Mouse (Mus musculus) limb, embryonic 11.5 days (tissue): ENCODE measurements around the gene Kcnq4. TPM values are rescaled to one million over a fixed set of nuclear protein-coding genes. Genes with fewer than 3 reads are reported as not detected.

Source experiments
- ATAC-seq: fragments of 200-750 bp; cut with Nextera tagmentation; 2 replicates; pipeline ENCODE4 v1.8.0; 2017; ENCODE audit warnings: low read depth; ENCODE audit not compliant: insufficient number of reproducible peaks, low FRiP score, low TSS enrichment
- DNase-seq: peaks from one replicate; pipeline ENCODE4 v3.0.0-alpha.2; 2015; ENCODE audit warnings: low spot score
- H3K27ac ChIP-seq: fragments of 300-500 bp; sonication (generic); replicated peaks from 2 replicates; pipeline ENCODE4 v1.5.1; 2014; ENCODE audit warnings: low read depth, mild to moderate bottlenecking, low read length
- H3K27me3 ChIP-seq: fragments of 300-500 bp; sonication (generic); 2 replicates; pipeline ENCODE4 v1.6.1; 2014; ENCODE audit warnings: mild to moderate bottlenecking, low read length, mixed read lengths; ENCODE audit not compliant: control insufficient read depth, insufficient read depth
- H3K36me3 ChIP-seq: fragments of 300-500 bp; sonication (generic); 2 replicates; pipeline ENCODE4 v1.6.1; 2014; ENCODE audit warnings: mild to moderate bottlenecking, low read length, moderate library complexity, mixed read lengths; ENCODE audit not compliant: control insufficient read depth, insufficient read depth
- H3K4me1 ChIP-seq: fragments of 300-500 bp; sonication (generic); 2 replicates; pipeline ENCODE4 v1.6.1; 2014; ENCODE audit warnings: low read length, mixed read lengths; ENCODE audit not compliant: control insufficient read depth, insufficient read depth
- H3K4me2 ChIP-seq: fragments of 300-500 bp; sonication (generic); 2 replicates; pipeline ENCODE4 v1.6.1; 2014; ENCODE audit warnings: low read depth, mild to moderate bottlenecking, moderate library complexity; ENCODE audit not compliant: severe bottlenecking
- H3K4me3 ChIP-seq: fragments of 300-500 bp; sonication (generic); 2 replicates; pipeline ENCODE4 v1.5.1; 2014; ENCODE audit warnings: low read depth, low read length
- H3K9ac ChIP-seq: fragments of 300-500 bp; sonication (generic); 2 replicates; pipeline ENCODE4 v1.6.1; 2014; ENCODE audit warnings: mild to moderate bottlenecking, low read length
- H3K9me3 ChIP-seq: fragments of 300-500 bp; sonication (generic); 2 replicates; pipeline ENCODE4 v1.6.1; 2016; ENCODE audit warnings: low read length; ENCODE audit not compliant: control insufficient read depth
- WGBS: fragments of 180-500 bp; shearing (Covaris S2); extraction: QIAGEN DNeasy Blood & Tissue Kit; methylation state at CpG from one replicate; pipeline ENCODE4 v1.1.7; 2014; 5-methylcytosine and 5-hydroxymethylcytosine counted together
- polyA plus RNA-seq: library from polyadenylated mRNA; unstranded; fragments of >200 nt; fragmentation: Nextera tagmentation; extraction: Ambion mirVana; gene quantifications from 2 replicates; pipeline ENCODE4 v1.2.1, GENCODE M21; 2014

The Kcnq4 gene
- polyA plus RNA-seq, 1 experiment from 2014 or later, result 5.1 TPM

DNA sequence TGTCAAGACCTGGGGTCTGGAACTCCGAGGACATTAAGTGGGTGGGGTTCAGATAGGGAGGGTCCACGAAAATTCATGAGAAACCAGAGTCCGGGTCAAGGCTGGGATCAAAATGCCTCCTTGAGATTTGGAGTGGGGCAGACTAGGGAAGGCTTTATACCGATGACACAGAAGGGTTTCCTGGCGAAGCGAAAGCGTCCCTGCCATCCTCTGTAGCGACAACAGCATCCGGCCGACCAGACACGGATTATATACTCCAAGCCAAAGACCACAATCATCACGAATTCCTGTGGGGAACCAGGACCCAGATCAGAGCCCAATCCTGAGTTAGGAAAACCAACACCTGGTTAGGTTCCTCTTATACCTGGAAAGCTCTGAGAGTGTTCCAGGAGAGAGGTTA is 31.6 kb downstream of the Kcnq4 start:
- ATAC-seq (0 out of 2 replicates have a peak, but pooled peaks have one; percentile 0), DNase-seq (no peak)
- WGBS, result 21% methylated on average over 12 of the region's 12 CpGs
- H3K27ac ChIP-seq, result no peak overlapping the region
- H3K9me3 ChIP-seq, result no peaks in the 10 kb centered on the region
- H3K4me2 ChIP-seq, result peak overlapping the region; percentile 67
- peaks cover 16% of the 10 kb centered on the region for H3K4me1 ChIP-seq
- 0 out of 2 replicates have a peak, but pooled peaks cover 2% of the 10 kb centered on the region for H3K27me3 ChIP-seq
- H3K4me3 ChIP-seq, result peak overlapping the region; percentile 31
- H3K36me3 ChIP-seq, result no peaks in the 10 kb centered on the region
- peak overlapping the region; percentile 49; the same call in 1 of the 2 replicates for H3K9ac ChIP-seq

DNA sequence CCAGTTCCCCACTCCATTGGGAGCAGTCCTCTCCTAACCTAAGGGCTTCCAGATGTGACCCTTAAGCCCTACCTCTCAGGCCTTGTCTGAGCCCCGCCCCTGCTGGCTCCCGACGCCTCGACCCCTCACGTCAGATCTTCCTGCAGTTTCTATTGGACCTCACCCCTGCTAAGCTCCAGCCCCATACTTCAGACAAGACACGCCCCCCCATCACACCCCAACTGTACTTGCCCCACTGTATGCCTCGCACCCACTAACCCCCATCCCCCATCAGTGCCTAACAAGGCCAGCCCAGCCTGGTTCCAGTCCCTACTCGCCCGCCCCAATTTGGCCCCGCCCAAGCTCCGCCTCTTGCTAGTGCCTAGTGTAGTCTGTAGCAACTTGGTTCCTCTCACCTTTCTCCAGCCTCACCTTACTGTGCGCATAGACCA is 32.3 kb downstream of the Kcnq4 start:
- peak; percentile 88 for ATAC-seq
- DNase-seq, result peak; percentile 85
- Histone ChIP-seq H3K4me1 (peaks cover 16% of the 10 kb centered on the region), H3K36me3 (no peaks in the 10 kb centered on the region), H3K9me3 (no peaks in the 10 kb centered on the region), H3K27me3 (0 out of 2 replicates have a peak, but pooled peaks cover 2% of the 10 kb centered on the region), H3K4me2 (peak overlapping the region; percentile 67), H3K27ac (peak overlapping the region; percentile 21; the same call in 1 of the 2 replicates), H3K9ac (peak overlapping the region; percentile 49), H3K4me3 (peak overlapping the region; percentile 31)
- WGBS, result under 1% methylated on average over 12 of the region's 12 CpGs

DNA sequence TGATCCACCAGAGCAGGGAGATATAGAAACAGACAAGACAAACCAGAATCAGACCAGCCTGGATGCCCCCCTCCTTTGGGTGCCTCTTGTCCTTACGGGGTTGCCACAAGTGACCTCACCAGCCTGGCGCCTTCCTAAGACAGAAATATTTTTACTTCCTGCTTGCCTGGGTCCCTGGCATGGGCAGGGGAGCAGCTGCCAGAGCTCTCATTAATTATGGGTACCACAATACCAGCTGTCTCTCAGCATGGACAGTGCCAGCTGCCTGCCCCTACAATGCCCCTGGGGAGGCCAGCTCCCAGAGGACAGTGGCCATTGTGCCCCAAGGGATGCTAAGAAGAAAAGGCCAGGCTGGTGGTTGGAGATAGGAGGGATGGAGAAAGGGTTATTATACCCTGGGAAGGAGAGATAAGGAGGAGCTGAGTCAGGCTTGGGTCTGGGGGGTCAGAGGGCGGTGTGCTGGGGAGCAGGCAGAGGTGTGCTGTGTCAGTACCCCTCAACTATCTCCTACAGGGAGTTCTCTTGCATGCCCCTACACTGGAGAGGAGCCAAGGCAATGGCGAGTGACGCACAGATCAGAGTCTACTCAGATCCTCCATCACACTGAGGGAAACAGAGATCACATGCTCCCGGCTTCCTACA is 34.4 kb downstream of the Kcnq4 start:
- WGBS, result 83% methylated on average over 6 of the region's 6 CpGs
- ATAC-seq, result no peak
- no peak for DNase-seq
- Histone ChIP-seq H3K4me2 (no peak overlapping the region), H3K27ac (no peak overlapping the region), H3K27me3 (0 out of 2 replicates have a peak, but pooled peaks cover 2% of the 10 kb centered on the region), H3K9ac (no peak overlapping the region), H3K36me3 (no peaks in the 10 kb centered on the region), H3K9me3 (no peaks in the 10 kb centered on the region), H3K4me3 (no peak overlapping the region), H3K4me1 (peaks cover 12% of the 10 kb centered on the region)

DNA sequence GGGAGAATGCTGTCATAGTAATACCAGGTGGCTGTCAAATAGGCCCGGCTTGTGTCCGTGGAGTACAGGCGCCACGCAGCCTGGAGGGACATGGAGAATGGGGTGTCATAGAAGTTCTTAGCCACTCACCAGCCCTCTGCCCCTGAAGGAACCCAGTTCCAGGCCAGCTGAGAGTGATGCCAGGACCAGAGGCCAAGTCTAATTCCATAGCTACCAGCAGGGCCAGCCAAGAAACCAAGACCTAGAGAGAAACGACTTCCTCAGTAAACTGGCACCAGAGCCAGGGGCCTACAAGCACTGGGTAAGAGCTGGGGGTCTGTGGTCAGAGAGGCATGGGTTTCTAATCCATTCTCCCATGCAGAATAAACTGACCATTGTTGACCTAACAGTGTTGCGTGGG is 35.4 kb downstream of the Kcnq4 start:
- Histone ChIP-seq H3K9ac (no peak overlapping the region), H3K9me3 (no peaks in the 10 kb centered on the region), H3K4me2 (no peak overlapping the region), H3K4me1 (peaks cover 14% of the 10 kb centered on the region), H3K4me3 (no peak overlapping the region), H3K27me3 (0 out of 2 replicates have a peak, but pooled peaks cover 2% of the 10 kb centered on the region), H3K27ac (no peak overlapping the region), H3K36me3 (no peaks in the 10 kb centered on the region)
- no peak for DNase-seq
- WGBS, result 93% methylated on average over 6 of the region's 6 CpGs
- ATAC-seq, result no peak

DNA sequence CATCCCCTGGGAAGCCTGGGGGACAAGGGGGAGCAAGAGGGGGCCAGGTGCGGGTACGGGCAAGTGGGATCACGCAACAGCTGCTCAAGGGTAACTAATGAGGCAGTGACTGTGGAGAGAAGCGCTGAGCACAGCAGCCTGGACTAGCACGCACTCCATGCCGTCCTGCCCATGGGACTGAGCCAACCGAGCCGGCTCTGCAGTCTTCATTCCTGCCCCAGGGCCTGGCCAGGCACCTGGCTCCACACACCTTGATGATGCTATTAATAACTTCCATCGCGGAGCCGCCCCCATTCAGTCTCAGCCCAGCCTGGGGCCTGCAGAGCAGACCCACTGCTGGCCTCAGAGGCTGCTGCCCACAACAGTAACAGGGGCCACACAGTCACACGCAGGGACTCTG is 36.2 kb downstream of the Kcnq4 start:
- H3K9ac ChIP-seq, result no peak overlapping the region
- 0 out of 2 replicates have a peak, but pooled peaks cover 2% of the 10 kb centered on the region for H3K27me3 ChIP-seq

DNA sequence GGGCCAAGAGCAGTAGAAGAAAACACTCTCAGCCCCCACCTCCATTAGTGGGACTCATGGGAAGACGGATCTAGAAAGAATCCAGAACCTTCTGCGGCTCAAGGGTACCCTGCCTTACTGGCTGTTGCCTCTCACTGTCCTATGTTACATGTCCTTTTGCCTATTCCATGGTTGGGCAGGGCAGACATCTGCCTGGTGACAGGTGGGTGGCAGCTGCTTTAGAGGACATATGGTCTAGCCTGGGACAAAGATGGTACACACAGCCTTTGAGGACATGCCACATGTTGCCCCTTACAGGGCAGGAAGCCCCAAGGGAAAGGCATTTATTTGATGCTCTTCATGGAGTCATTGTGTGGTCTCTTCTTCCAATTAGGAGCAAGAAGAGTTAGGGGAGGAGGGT is 45.9 kb downstream of the Kcnq4 start:
- no peaks in the 10 kb centered on the region for H3K4me1 ChIP-seq
- H3K36me3 ChIP-seq, result no peaks in the 10 kb centered on the region
- WGBS, result 88% methylated on average over 2 of the region's 2 CpGs
- DNase-seq (no peak), ATAC-seq (no peak)
- no peak overlapping the region for H3K4me2 ChIP-seq
- no peak overlapping the region for H3K9ac ChIP-seq
- peaks cover 10% of the 10 kb centered on the region for H3K27me3 ChIP-seq
- H3K4me3 ChIP-seq, result no peak overlapping the region
- H3K9me3 ChIP-seq, result no peaks in the 10 kb centered on the region
- no peak overlapping the region for H3K27ac ChIP-seq

More for the DNA sequence above, 36.2 kb downstream of the Kcnq4 start:
- WGBS, result 67% methylated on average over 12 of the region's 12 CpGs
- Histone ChIP-seq H3K9me3 (no peaks in the 10 kb centered on the region), H3K27ac (no peak overlapping the region), H3K4me3 (no peak overlapping the region), H3K4me2 (no peak overlapping the region), H3K4me1 (peaks cover 15% of the 10 kb centered on the region), H3K36me3 (no peaks in the 10 kb centered on the region)
- DNase-seq, result no peak
- no peak for ATAC-seq

DNA sequence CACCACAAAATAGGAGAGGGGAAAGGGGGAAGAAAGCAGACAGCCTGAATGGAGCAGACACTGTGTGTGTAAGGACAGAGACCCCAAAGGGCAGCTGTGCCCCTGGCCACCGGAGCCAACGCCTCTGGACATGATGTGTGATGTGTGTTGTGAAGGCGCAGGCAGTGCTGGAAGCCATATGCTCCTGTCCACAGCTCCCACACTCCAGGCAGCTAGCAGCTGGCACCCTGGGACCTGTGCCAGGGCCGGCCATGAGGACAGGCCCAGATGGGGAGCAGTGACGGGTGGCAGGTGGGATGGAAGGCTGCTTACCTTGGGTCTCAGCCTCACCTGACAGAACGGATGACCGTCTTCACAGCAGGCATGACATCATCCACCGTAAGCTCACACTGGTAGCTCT is 46.4 kb downstream of the Kcnq4 start:
- Histone ChIP-seq H3K27me3 (peaks cover 14% of the 10 kb centered on the region), H3K9ac (no peak overlapping the region), H3K4me2 (no peak overlapping the region), H3K4me3 (no peak overlapping the region), H3K4me1 (no peaks in the 10 kb centered on the region), H3K27ac (no peak overlapping the region), H3K36me3 (no peaks in the 10 kb centered on the region), H3K9me3 (no peaks in the 10 kb centered on the region)
- ATAC-seq, result no peak
- WGBS, result 83% methylated on average over 8 of the region's 8 CpGs
- DNase-seq, result no peak

DNA sequence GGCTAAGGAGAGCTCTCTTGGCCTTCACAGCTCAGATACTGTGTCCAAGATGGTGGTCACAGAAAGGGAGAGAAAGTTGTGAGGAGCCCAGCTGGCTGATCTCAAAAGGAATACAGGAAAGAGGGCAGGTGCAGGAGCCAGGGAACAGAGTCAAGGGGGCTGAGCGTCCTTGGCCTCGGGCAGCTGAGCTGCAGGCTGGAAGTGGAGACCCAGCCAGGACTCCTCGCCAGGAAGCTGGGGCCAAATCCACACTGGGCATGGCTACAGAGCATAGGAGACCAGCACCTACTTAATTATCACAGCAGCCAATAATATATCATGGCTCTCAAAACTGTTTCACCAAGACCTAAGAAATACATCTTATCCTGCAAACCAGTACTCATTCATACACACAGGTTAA is 47.2 kb downstream of the Kcnq4 start:
- no peak overlapping the region for H3K27ac ChIP-seq
- DNase-seq (no peak), ATAC-seq (no peak)
- H3K27me3 ChIP-seq, result peaks cover 17% of the 10 kb centered on the region
- H3K4me3 ChIP-seq, result no peak overlapping the region
- H3K9ac ChIP-seq, result no peak overlapping the region
- WGBS, result 84% methylated on average over 3 of the region's 3 CpGs
- no peak overlapping the region for H3K4me2 ChIP-seq
- H3K36me3 ChIP-seq, result no peaks in the 10 kb centered on the region
- H3K4me1 ChIP-seq, result no peaks in the 10 kb centered on the region
- no peaks in the 10 kb centered on the region for H3K9me3 ChIP-seq
